Mouse (Mus musculus) fat pad, adult 2 months (tissue): ENCODE results near the gene Chchd4.

Experiments used
- DNase-seq: peaks from one replicate; pipeline ENCODE4 v3.0.0-alpha.2; 2011; ENCODE audit warnings: low read depth, low spot score; ENCODE audit errors: extremely low read depth

The Chchd4 gene

GRCm38 (mm10) chr6:91474441-91475190 is 1.3 kb upstream of the Chchd4 start:
- DNase-seq, result no peak

GRCm38 (mm10) chr6:91473805-91474440 is 577 bp upstream of the Chchd4 start:
- no peak for DNase-seq

DNA sequence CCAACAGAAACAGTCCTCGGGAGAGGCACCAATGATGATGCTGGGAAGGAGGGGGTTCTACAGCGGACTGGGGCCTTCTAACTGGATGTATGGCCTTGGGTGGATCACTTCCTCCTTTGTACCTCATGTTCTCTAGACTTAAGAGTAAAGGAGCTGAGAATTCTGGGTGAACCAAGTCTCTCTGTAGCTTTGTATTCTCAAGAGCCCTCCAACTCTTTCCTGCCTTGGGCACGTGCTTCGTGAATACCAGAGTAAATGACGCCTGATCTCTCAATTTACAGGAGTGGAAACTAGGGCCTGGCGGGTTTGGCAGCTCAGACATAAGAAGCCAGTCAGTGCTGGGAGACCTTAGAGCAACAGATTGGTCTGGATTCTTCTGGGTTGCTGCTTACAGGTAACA is 1.0 kb downstream of the Chchd4 start:
- no peak for DNase-seq

DNA sequence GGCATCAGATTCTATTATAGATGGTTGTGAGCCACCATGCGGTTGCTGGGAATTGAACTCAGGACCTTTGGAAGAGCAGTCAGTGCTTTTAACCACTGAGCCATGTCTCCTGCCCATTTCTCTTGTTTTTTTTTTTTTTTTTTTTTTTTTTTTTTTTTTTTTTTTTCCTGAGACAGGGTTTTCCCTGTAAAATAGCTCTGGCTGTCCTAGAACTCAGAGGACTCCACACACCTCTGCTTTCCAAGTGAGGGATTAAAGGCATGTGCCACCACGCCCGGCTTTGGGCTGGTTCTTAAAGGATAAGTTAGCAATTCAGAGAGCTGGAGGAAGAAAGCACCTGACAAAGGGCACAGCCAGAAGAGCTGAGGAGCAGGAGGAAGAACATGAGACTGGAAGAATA is 1.9 kb downstream of the Chchd4 start:
- peak; percentile 34 for DNase-seq

GRCm38 (mm10) chr6:91470712-91471111 is 2.6 kb downstream of the Chchd4 start:
- no peak for DNase-seq

- no peak for DNase-seq
Measured at GRCm38 (mm10) chr6:91467106-91467505, 6.2 kb downstream of the Chchd4 start.

DNA sequence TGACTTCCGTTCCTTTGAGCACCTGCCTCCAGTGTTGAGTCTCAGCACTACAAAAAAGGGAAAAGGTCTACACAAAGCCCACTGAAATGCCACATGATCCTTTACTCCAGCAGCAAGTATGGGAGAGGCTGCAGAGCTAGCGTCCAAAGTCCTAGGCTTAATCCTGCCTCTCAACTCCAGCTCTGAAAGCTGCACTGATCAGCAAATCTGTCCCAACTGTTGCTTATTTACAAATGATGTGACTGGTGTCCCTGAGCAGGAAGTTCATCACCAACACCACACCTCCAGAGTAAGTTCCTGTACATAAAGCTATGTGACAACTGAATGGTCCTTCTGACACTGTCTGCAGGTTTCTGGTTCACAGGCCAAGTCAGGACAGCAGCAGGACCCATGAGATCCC is 7.6 kb downstream of the Chchd4 start:
- DNase-seq, result no peak

GRCm38 (mm10) chr6:91459471-91459870 is 13.9 kb downstream of the Chchd4 start:
- DNase-seq, result no peak

GRCm38 (mm10) chr6:91454546-91454945 is 18.8 kb downstream of the Chchd4 start:
- no peak for DNase-seq

- no peak for DNase-seq
Measured at GRCm38 (mm10) chr6:91452056-91452455, 21.3 kb downstream of the Chchd4 start.

GRCm38 (mm10) chr6:91449472-91450225 is 23.7 kb downstream of the Chchd4 start:
- DNase-seq, result no peak

DNA sequence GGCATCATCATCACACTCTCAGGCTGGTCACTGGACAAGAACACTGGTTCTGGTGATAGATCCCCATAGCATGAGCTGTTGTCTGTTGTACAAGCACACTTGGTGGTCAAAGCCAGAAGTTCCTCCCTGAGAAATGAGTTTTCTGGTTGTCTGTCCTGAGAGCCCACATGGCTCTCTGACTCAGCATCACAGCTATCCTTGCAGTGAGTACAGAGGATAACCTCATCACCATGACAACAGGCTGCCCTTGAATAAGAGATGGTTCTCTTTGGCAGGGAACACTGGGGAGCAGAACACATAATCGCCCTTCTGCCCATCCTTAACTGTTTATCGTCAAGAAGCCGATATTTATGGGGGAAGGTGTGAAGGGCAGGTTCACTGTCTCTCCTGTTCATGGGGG is 28.0 kb downstream of the Chchd4 start:
- DNase-seq, result no peak

DNA sequence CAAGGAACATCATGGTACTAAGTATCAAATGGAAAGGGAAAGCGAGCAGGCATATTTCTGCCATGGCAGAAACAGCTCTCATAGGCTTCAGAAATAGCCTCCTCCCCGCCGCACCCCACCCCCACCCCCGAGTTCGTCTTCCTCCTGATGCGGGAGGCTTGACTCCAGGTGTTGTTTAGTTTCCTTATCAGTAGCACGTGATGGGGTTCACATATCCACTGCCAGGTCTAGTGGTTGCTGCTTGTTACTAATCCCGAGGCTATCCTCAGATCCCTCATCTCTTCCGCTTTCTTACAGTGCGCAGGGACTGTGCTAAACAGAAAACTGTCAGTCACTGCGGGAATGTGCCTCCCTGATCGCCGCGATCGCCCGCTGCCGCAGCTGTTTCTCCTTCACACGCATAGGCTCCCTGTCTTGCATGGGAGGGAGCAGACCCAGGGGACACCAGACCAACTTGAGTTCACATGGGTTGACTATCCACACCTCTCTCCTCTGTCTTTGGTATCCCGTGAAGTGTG is 32.1 kb downstream of the Chchd4 start:
- no peak for DNase-seq

GRCm38 (mm10) chr6:91440474-91441144 is 32.7 kb downstream of the Chchd4 start:
- peak; percentile 40 for DNase-seq

GRCm38 (mm10) chr6:91424151-91424550 is 49.2 kb downstream of the Chchd4 start:
- no peak for DNase-seq

- DNase-seq, result no peak
Measured at GRCm38 (mm10) chr6:91421629-91422028, 51.7 kb downstream of the Chchd4 start.

DNA sequence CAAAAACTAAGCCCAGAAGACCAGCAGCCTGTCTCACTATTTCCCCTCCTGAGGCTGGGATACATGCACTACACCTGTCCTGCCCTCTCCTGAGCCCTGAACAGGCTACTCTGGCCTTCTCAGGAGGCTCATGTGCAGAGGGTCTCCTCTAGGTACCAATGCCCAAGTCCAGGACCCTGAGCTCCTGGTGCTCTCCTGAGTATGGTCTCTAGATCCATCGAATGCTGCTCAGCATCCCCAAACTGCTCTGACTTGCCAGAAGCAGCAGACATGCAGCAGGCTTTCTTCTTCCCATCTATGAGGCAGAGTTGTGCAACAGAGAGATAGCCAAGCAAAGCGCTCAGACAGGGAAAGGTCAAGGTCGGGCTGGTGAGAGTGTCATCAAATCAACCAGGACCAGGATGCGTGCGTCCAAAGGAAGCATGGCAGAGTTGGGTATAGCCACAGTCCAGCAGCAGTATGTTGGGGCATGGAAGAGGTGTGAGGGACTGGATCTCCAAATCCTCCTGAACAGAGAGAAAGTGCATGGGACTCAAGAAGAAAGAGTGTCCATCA is 56.0 kb downstream of the Chchd4 start:
- DNase-seq, result no peak

DNA sequence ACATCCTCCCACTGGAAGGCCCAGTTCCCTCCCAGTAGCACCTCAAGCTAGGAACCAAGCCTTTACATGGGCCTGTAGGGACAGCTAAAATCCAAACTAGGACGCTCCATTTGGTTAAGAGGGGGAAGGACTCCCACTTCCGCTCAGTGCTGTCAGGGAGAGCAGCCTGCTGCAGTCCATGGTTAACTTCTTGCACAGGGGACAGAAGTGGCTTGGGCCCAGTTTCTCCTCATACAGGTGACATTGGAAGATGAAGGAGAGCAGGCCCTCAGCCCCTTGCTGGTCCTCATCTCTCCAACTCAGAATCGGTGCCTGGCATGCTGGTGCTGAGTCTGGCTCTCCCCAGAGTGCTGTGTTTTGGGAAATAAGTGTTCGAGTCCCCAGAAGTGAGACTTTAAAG is 57.2 kb downstream of the Chchd4 start:
- DNase-seq, result no peak

DNA sequence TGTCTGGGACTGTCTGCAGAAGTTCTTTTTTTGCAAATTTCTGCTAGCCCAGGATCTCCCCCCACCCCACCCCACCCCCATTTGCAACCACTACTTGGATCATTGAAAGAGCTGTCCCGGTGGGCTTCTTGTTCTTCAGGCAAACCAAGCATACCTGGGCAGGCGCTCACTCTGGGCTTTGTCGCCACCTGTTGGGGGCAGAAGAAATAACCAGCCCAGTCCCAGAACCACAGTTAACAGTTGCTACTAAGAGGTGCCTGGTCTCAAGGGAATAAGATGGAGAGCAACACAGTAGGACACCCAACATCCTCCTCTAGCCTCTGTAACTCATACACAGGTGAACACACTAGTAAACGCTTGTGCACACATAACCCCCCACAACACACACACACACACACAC is 58.5 kb downstream of the Chchd4 start:
- DNase-seq, result no peak
